Mouse (Mus musculus): ENCODE results near the gene Epc2. TPM values are rescaled to one million over a fixed set of nuclear protein-coding genes. Genes with fewer than 3 reads are reported as not detected.

The Epc2 gene
- polyA plus RNA-seq, 1 experiment from 2014 or later: 10.6 TPM

DNA sequence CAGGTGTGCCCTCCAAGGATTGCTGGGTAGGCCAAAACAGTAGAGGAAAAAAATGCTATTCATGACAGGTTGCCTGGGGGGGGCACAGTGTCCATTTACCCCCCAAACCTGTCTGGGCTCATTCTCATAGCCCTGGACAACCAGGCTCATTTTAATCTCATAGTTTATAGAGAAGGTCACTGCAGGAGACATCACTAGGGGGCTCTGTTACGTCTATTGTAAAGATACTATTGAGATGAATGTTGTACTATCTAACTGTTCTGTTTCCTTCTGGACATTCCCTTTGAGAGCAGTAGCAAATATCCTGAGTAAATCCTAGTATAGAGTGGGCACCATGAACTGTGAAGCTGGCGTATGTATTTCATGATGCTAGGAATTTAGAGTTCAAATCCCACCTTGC, 5.0 kb upstream of the Epc2 start:
- Histone ChIP-seq H3K4me2 (replicated peaks) (no peak overlapping the region), H3K9ac (no peak overlapping the region), H3K36me3 (no peaks in the 10 kb centered on the region), H3K27me3 (no peaks in the 10 kb centered on the region), H3K4me1 (peaks cover 8% of the 10 kb centered on the region), H3K27ac (no peak overlapping the region), H3K4me3 (no peak overlapping the region), H3K9me3 (no peaks in the 10 kb centered on the region)
- WGBS: 76% methylated on average over 2 of the region's 2 CpGs
- no peak for ATAC-seq (ENCODE audit: insufficient number of reproducible peaks, insufficient read depth, low FRiP score, low TSS enrichment)

DNA sequence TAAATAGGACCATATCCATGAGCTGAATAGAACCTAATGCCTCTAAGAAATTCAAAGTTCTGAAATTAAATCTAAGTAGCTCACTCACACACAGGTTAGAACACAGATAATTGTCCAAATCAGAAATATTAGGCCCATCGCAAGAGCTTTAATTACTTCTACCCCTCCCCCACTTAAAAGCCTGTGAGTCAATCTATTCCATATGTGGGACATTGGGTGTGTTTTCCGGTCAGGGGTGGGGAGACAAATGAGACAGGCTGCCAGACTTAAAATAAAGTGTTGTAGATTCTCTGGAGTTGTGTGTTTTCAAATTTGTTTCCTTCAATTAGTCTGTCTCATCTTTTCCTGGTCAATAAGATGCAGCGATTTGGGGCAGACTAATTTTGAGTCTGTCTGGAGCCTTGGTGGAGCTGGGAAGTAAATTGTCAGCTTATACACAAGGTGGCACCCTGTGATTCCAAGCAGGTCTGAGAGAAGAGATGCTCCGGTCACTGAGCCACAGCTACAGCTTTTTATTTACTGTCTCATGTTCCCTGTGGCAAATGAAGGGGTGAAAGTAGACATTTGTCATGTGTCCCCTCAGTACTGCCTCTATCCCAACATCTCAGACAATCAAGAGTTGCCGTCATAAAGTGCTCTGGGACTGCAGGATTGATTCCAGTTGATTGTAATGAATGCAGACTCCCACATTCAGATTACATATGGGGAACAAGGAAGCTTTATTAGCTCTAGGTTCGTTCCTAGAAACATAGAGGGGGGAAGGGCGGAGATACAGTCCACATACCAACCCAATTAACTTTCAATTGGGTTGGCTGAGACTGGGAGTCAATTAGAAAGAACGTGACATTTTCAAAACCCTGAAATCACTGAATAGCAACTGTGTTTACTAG, 3.5 kb upstream of the Epc2 start:
- Histone ChIP-seq H3K36me3 (no peaks in the 10 kb centered on the region), H3K27ac (no peak overlapping the region), H3K4me1 (peaks cover 8% of the 10 kb centered on the region), H3K9ac (no peak overlapping the region), H3K4me2 (replicated peaks) (peak overlapping the region; percentile 27; the same call in 1 of the 2 replicates), H3K27me3 (no peaks in the 10 kb centered on the region), H3K9me3 (no peaks in the 10 kb centered on the region), H3K4me3 (no peak overlapping the region)
- ATAC-seq (ENCODE audit: insufficient number of reproducible peaks, insufficient read depth, low FRiP score, low TSS enrichment): no peak
- 16% methylated on average over 8 of the region's 8 CpGs for WGBS

- no peak for ATAC-seq (ENCODE audit: insufficient number of reproducible peaks, insufficient read depth, low FRiP score, low TSS enrichment)
- H3K4me3 ChIP-seq: peak overlapping the region; percentile 96
- WGBS: 12% methylated on average over 4 of the region's 4 CpGs
- H3K9me3 ChIP-seq: no peaks in the 10 kb centered on the region
- H3K36me3 ChIP-seq: no peaks in the 10 kb centered on the region
- peak overlapping the region; percentile 94; the same call in 1 of the 2 replicates for H3K9ac ChIP-seq
- H3K4me2 ChIP-seq (replicated peaks): peak overlapping the region; percentile 79
- no peak overlapping the region for H3K27ac ChIP-seq
- no peaks in the 10 kb centered on the region for H3K27me3 ChIP-seq
- H3K4me1 ChIP-seq: peaks cover 14% of the 10 kb centered on the region
Observed at GRCm38 (mm10) chr2:49450467-49450866, 819 bp upstream of the Epc2 start.

DNA sequence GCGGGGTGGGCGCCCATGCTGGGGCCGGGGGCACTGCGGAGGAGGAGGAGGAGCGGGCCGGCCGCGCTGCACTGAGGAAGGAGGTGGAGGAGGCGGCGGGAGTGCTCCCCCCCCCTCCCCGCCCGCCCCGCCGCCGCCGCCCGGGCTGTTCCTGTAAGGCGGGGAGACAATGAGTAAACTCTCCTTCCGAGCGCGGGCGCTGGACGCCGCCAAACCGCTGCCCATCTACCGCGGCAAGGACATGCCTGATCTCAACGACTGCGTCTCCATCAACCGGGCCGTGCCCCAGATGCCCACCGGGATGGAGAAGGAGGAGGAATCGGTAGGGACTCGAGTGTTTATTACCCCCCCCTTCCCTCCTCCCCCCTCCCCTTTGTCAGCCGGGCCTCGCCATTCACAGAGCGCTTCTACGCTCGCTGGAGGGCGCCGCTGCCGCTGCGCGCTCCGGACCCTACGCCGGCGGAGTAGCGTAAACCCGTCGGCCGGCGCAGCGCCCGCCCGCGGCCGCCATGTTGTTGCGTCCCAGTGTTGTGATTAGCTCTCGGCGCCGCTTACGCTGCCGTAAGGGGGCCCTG, 438 bp downstream of the Epc2 start:
- Histone ChIP-seq H3K9me3 (no peaks in the 10 kb centered on the region), H3K9ac (peak overlapping the region; percentile 94), H3K4me2 (replicated peaks) (peak overlapping the region; percentile 79), H3K27ac (peak overlapping the region; percentile 99), H3K4me1 (peaks cover 19% of the 10 kb centered on the region), H3K4me3 (peak overlapping the region; percentile 96), H3K36me3 (no peaks in the 10 kb centered on the region), H3K27me3 (no peaks in the 10 kb centered on the region)
- under 1% methylated on average over 48 of the region's 64 CpGs for WGBS
- peak; percentile 93 for ATAC-seq (ENCODE audit: insufficient number of reproducible peaks, insufficient read depth, low FRiP score, low TSS enrichment)

DNA sequence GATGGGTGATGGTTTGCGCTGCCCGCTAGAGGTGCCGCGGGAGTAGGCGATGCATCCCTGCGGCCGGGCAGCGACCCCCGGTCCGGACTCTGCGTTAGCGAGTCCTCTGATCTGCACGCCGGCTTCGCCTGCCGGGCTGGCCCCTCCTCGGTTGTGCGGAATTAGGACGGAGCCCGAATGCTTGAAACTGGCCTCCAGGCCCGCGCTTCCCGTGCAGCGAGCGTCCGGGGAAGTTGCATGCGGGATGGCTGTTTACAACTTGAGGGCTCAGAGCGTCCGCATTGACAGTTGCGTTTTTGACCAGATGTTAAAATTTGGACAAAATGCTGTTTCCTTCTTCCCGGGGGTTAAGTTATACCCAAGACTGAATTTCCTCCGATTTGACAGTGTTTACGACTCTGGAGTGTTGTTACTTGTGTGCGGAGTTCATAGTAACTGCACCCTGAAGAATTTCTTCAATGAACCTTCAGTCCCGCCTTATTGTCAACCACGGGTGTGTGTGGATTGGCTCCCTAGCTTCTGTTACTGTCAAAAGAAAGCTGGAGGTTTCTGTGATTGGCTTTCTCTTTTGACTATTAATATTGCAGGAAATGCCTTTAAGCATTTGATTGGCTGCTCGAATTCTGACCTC, 1.3 kb downstream of the Epc2 start:
- Histone ChIP-seq H3K36me3 (no peaks in the 10 kb centered on the region), H3K4me1 (peaks cover 19% of the 10 kb centered on the region), H3K9me3 (no peaks in the 10 kb centered on the region), H3K4me3 (peak overlapping the region; percentile 96), H3K9ac (peak overlapping the region; percentile 94), H3K27ac (peak overlapping the region; percentile 99), H3K27me3 (no peaks in the 10 kb centered on the region), H3K4me2 (replicated peaks) (peak overlapping the region; percentile 75)
- ATAC-seq (ENCODE audit: insufficient number of reproducible peaks, insufficient read depth, low FRiP score, low TSS enrichment): no peak
- WGBS: under 1% methylated on average over 37 of the region's 37 CpGs

DNA sequence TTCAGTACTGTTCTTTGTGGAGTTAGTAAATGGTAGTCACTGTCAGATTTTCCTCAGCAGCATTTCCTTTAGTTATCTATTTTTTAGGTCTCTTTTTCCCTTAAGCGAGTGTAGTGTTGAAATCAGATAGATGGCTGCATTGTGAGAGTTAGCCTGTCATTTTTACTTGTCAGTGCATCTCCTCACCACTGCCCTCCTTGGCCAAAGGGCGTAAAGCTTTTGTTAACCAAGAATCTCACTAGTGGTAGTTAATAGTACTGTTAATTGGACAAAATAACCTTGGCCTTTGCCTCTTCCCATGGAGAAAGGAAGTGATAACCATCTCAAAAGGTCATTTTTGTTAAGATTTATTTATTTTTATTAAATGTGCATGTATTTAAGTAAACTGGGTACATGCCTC, 6.5 kb downstream of the Epc2 start:
- no peak overlapping the region for H3K4me3 ChIP-seq
- 89% methylated on average over 2 of the region's 2 CpGs for WGBS

GRCm38 (mm10) chr2:49465672-49466222, 14.5 kb downstream of the Epc2 start:
- H3K4me3 ChIP-seq: no peak overlapping the region
- no peak overlapping the region for H3K27ac ChIP-seq
- H3K4me2 ChIP-seq (replicated peaks): no peak overlapping the region
- H3K9ac ChIP-seq: no peak overlapping the region
- 79% methylated on average over 3 of the region's 3 CpGs for WGBS
- H3K27me3 ChIP-seq: no peaks in the 10 kb centered on the region
- H3K36me3 ChIP-seq: no peaks in the 10 kb centered on the region
- peaks cover 6% of the 10 kb centered on the region; the same call in 1 of the 2 replicates for H3K4me1 ChIP-seq
- ATAC-seq (ENCODE audit: insufficient number of reproducible peaks, insufficient read depth, low FRiP score, low TSS enrichment): no peak
- no peaks in the 10 kb centered on the region for H3K9me3 ChIP-seq

More for the DNA sequence above, 6.5 kb downstream of the Epc2 start:
- Histone ChIP-seq H3K4me1 (peaks cover 12% of the 10 kb centered on the region), H3K9me3 (no peaks in the 10 kb centered on the region), H3K36me3 (no peaks in the 10 kb centered on the region), H3K9ac (no peak overlapping the region), H3K4me2 (replicated peaks) (no peak overlapping the region), H3K27ac (no peak overlapping the region), H3K27me3 (no peaks in the 10 kb centered on the region)
- no peak for ATAC-seq (ENCODE audit: insufficient number of reproducible peaks, insufficient read depth, low FRiP score, low TSS enrichment)

- Histone ChIP-seq H3K4me3 (no peak overlapping the region), H3K36me3 (no peaks in the 10 kb centered on the region), H3K27ac (no peak overlapping the region), H3K9me3 (no peaks in the 10 kb centered on the region), H3K27me3 (no peaks in the 10 kb centered on the region), H3K9ac (no peak overlapping the region), H3K4me1 (peaks cover 6% of the 10 kb centered on the region; the same call in 1 of the 2 replicates), H3K4me2 (replicated peaks) (no peak overlapping the region)
- no peak for ATAC-seq (ENCODE audit: insufficient number of reproducible peaks, insufficient read depth, low FRiP score, low TSS enrichment)
- 88% methylated on average over 1 of the region's 1 CpGs for WGBS
Observed at GRCm38 (mm10) chr2:49467038-49467437, 15.8 kb downstream of the Epc2 start.

GRCm38 (mm10) chr2:49471188-49471587, 19.9 kb downstream of the Epc2 start:
- Histone ChIP-seq H3K4me2 (replicated peaks) (no peak overlapping the region), H3K4me3 (no peak overlapping the region), H3K27me3 (no peaks in the 10 kb centered on the region), H3K27ac (no peak overlapping the region), H3K9ac (no peak overlapping the region), H3K36me3 (no peaks in the 10 kb centered on the region), H3K4me1 (peaks cover 6% of the 10 kb centered on the region; the same call in 1 of the 2 replicates), H3K9me3 (no peaks in the 10 kb centered on the region)
- 74% methylated on average over 3 of the region's 3 CpGs for WGBS
- ATAC-seq (ENCODE audit: insufficient number of reproducible peaks, insufficient read depth, low FRiP score, low TSS enrichment): no peak

GRCm38 (mm10) chr2:49471641-49472355, 20.5 kb downstream of the Epc2 start:
- no peak overlapping the region for H3K9ac ChIP-seq
- no peaks in the 10 kb centered on the region for H3K27me3 ChIP-seq
- no peak overlapping the region for H3K27ac ChIP-seq
- no peaks in the 10 kb centered on the region for H3K36me3 ChIP-seq
- 68% methylated on average over 5 of the region's 5 CpGs for WGBS
- peaks cover 6% of the 10 kb centered on the region; the same call in 1 of the 2 replicates for H3K4me1 ChIP-seq
- no peak overlapping the region for H3K4me2 ChIP-seq (replicated peaks)
- no peaks in the 10 kb centered on the region for H3K9me3 ChIP-seq
- no peak for ATAC-seq (ENCODE audit: insufficient number of reproducible peaks, insufficient read depth, low FRiP score, low TSS enrichment)
- no peak overlapping the region for H3K4me3 ChIP-seq

DNA sequence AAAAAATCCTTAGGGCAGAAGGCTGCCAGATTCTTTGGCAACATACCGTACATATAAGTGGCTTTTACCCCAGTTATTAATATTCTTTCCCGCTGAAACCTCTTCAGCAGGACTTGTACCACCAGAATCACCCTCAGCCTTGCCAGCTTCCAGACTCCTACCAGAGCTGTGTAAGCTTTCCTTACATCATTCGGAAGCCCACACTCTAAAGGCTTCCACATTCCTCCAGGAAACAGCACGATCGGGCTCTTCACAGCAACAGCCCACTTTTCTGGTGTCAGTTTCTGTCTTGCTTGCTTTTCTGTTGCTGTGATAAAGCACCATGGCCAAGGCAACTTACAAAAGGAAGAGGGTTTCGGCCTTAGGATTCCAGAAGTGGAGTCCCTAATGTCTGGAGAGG, 21.2 kb downstream of the Epc2 start:
- H3K36me3 ChIP-seq: no peaks in the 10 kb centered on the region
- H3K4me3 ChIP-seq: no peak overlapping the region
- no peak overlapping the region for H3K4me2 ChIP-seq (replicated peaks)
- no peak for ATAC-seq (ENCODE audit: insufficient number of reproducible peaks, insufficient read depth, low FRiP score, low TSS enrichment)
- H3K9me3 ChIP-seq: no peaks in the 10 kb centered on the region
- no peak overlapping the region for H3K9ac ChIP-seq
- no peaks in the 10 kb centered on the region for H3K27me3 ChIP-seq
- 0 out of 2 replicates have a peak overlapping the region, but pooled peaks have one; percentile 12 for H3K27ac ChIP-seq
- WGBS: 82% methylated on average over 6 of the region's 6 CpGs
- H3K4me1 ChIP-seq: peaks cover 6% of the 10 kb centered on the region; the same call in 1 of the 2 replicates
